Mouse (Mus musculus): ENCODE data around the gene Klhl31. TPM values are rescaled to one million over a fixed set of nuclear protein-coding genes. Genes with fewer than 3 reads are reported as not detected.

Klhl31 gene
- polyA plus RNA-seq, 1 experiment from 2014 or later: 0.36 TPM

- ATAC-seq: peak; percentile 77
- H3K36me3 ChIP-seq (ENCODE audit: insufficient read depth, low read length): no peaks in the 10 kb centered on the region
- WGBS: 57% methylated on average over 7 of the region's 7 CpGs
- no peaks in the 10 kb centered on the region for H3K9me3 ChIP-seq (ENCODE audit: low read length)
- peak; percentile 64 for DNase-seq (ENCODE audit: low spot score)
- TF ChIP-seq CTCF (IDR thresholded peaks at IDR 0.05) (no peak), EP300 (IDR thresholded peaks at IDR 0.05) (no peak)
- H3K9ac ChIP-seq (replicated peaks; ENCODE audit: low read depth): no peak overlapping the region
- H3K4me2 ChIP-seq (replicated peaks; ENCODE audit: low read depth, low read length): no peak overlapping the region
- H3K4me1 ChIP-seq (ENCODE audit: insufficient read depth, low read depth, low read length): no peaks in the 10 kb centered on the region
- no peak overlapping the region for H3K27ac ChIP-seq (ENCODE audit: low read length)
- H3K4me3 ChIP-seq (ENCODE audit: low read depth, low read length): no peak overlapping the region
- H3K27me3 ChIP-seq (replicated peaks; ENCODE audit: insufficient read depth, low read length): no peaks in the 10 kb centered on the region
These were observed 5.5 kb upstream of the Klhl31 start for GRCm38 (mm10) chr9:77630764-77631163.

GRCm38 (mm10) chr9:77632432-77632831 lies 3.9 kb upstream of the Klhl31 start:
- 90% methylated on average over 3 of the region's 3 CpGs for WGBS
- H3K9me3 ChIP-seq (ENCODE audit: low read length): no peaks in the 10 kb centered on the region
- H3K36me3 ChIP-seq (ENCODE audit: insufficient read depth, low read length): no peaks in the 10 kb centered on the region
- H3K4me1 ChIP-seq (ENCODE audit: insufficient read depth, low read depth, low read length): no peaks in the 10 kb centered on the region
- H3K4me2 ChIP-seq (replicated peaks; ENCODE audit: low read depth, low read length): no peak overlapping the region
- no peak overlapping the region for H3K27ac ChIP-seq (ENCODE audit: low read length)
- no peak overlapping the region for H3K4me3 ChIP-seq (ENCODE audit: low read depth, low read length)
- TF ChIP-seq EP300 (IDR thresholded peaks at IDR 0.05) (no peak), CTCF (IDR thresholded peaks at IDR 0.05) (no peak)
- H3K27me3 ChIP-seq (replicated peaks; ENCODE audit: insufficient read depth, low read length): no peaks in the 10 kb centered on the region
- no peak for DNase-seq (ENCODE audit: low spot score)
- no peak overlapping the region for H3K9ac ChIP-seq (replicated peaks; ENCODE audit: low read depth)
- no peak for ATAC-seq

- H3K4me2 ChIP-seq (replicated peaks; ENCODE audit: low read depth, low read length): no peak overlapping the region
- H3K9me3 ChIP-seq (ENCODE audit: low read length): no peaks in the 10 kb centered on the region
- no peak overlapping the region for H3K27ac ChIP-seq (ENCODE audit: low read length)
- TF ChIP-seq CTCF (IDR thresholded peaks at IDR 0.05) (no peak), EP300 (IDR thresholded peaks at IDR 0.05) (no peak)
- no peak overlapping the region for H3K4me3 ChIP-seq (ENCODE audit: low read depth, low read length)
- no peak overlapping the region for H3K9ac ChIP-seq (replicated peaks; ENCODE audit: low read depth)
- H3K4me1 ChIP-seq (ENCODE audit: insufficient read depth, low read depth, low read length): no peaks in the 10 kb centered on the region
- H3K27me3 ChIP-seq (replicated peaks; ENCODE audit: insufficient read depth, low read length): no peaks in the 10 kb centered on the region
- H3K36me3 ChIP-seq (ENCODE audit: insufficient read depth, low read length): no peaks in the 10 kb centered on the region
- 64% methylated on average over 5 of the region's 5 CpGs for WGBS
- ATAC-seq: no peak
- no peak for DNase-seq (ENCODE audit: low spot score)
These were observed 297 bp upstream of the Klhl31 start for GRCm38 (mm10) chr9:77636003-77636402.

- H3K4me2 ChIP-seq (replicated peaks; ENCODE audit: low read depth, low read length): no peak overlapping the region
- DNase-seq (ENCODE audit: low spot score) (no peak), ATAC-seq (no peak)
These were observed 1.1 kb downstream of the Klhl31 start for GRCm38 (mm10) chr9:77637357-77637756.

GRCm38 (mm10) chr9:77645176-77645575 lies 8.9 kb downstream of the Klhl31 start:
- H3K9ac ChIP-seq (replicated peaks; ENCODE audit: low read depth): no peak overlapping the region
- H3K4me3 ChIP-seq (ENCODE audit: low read depth, low read length): no peak overlapping the region
- ATAC-seq: no peak

More at GRCm38 (mm10) chr9:77637357-77637756, 1.1 kb downstream of the Klhl31 start:
- Histone ChIP-seq H3K36me3 (ENCODE audit: insufficient read depth, low read length) (no peaks in the 10 kb centered on the region), H3K27me3 (replicated peaks; ENCODE audit: insufficient read depth, low read length) (no peaks in the 10 kb centered on the region), H3K27ac (ENCODE audit: low read length) (no peak overlapping the region), H3K4me1 (ENCODE audit: insufficient read depth, low read depth, low read length) (no peaks in the 10 kb centered on the region), H3K9me3 (ENCODE audit: low read length) (no peaks in the 10 kb centered on the region), H3K4me3 (ENCODE audit: low read depth, low read length) (no peak overlapping the region), H3K9ac (replicated peaks; ENCODE audit: low read depth) (no peak overlapping the region)
- 60% methylated on average over 10 of the region's 10 CpGs for WGBS
- TF ChIP-seq CTCF (IDR thresholded peaks at IDR 0.05) (no peak), EP300 (IDR thresholded peaks at IDR 0.05) (no peak)

GRCm38 (mm10) chr9:77651847-77652246 lies 15.5 kb downstream of the Klhl31 start:
- no peak for DNase-seq (ENCODE audit: low spot score)
- 47% methylated on average over 7 of the region's 7 CpGs for WGBS
- no peak for ATAC-seq

More at GRCm38 (mm10) chr9:77645176-77645575, 8.9 kb downstream of the Klhl31 start:
- no peak overlapping the region for H3K4me2 ChIP-seq (replicated peaks; ENCODE audit: low read depth, low read length)
- H3K36me3 ChIP-seq (ENCODE audit: insufficient read depth, low read length): no peaks in the 10 kb centered on the region
- no peak for DNase-seq (ENCODE audit: low spot score)
- WGBS: 55% methylated on average over 2 of the region's 2 CpGs
- no peaks in the 10 kb centered on the region for H3K27me3 ChIP-seq (replicated peaks; ENCODE audit: insufficient read depth, low read length)
- no peaks in the 10 kb centered on the region for H3K4me1 ChIP-seq (ENCODE audit: insufficient read depth, low read depth, low read length)
- TF ChIP-seq EP300 (IDR thresholded peaks at IDR 0.05) (no peak), CTCF (IDR thresholded peaks at IDR 0.05) (no peak)
- H3K9me3 ChIP-seq (ENCODE audit: low read length): no peaks in the 10 kb centered on the region
- no peak overlapping the region for H3K27ac ChIP-seq (ENCODE audit: low read length)

GRCm38 (mm10) chr9:77653907-77654306 lies 17.6 kb downstream of the Klhl31 start:
- no peak for ATAC-seq

More at GRCm38 (mm10) chr9:77651847-77652246, 15.5 kb downstream of the Klhl31 start:
- Histone ChIP-seq H3K9ac (replicated peaks; ENCODE audit: low read depth) (no peak overlapping the region), H3K4me2 (replicated peaks; ENCODE audit: low read depth, low read length) (no peak overlapping the region), H3K4me1 (ENCODE audit: insufficient read depth, low read depth, low read length) (no peaks in the 10 kb centered on the region), H3K27me3 (replicated peaks; ENCODE audit: insufficient read depth, low read length) (0 out of 2 replicates have a peak, but pooled peaks cover 7% of the 10 kb centered on the region), H3K27ac (ENCODE audit: low read length) (no peak overlapping the region), H3K36me3 (ENCODE audit: insufficient read depth, low read length) (no peaks in the 10 kb centered on the region), H3K9me3 (ENCODE audit: low read length) (no peaks in the 10 kb centered on the region), H3K4me3 (ENCODE audit: low read depth, low read length) (no peak overlapping the region)
- TF ChIP-seq EP300 (IDR thresholded peaks at IDR 0.05): no peak
- TF ChIP-seq CTCF (IDR thresholded peaks at IDR 0.05): no peak

More at GRCm38 (mm10) chr9:77653907-77654306, 17.6 kb downstream of the Klhl31 start:
- 67% methylated on average over 3 of the region's 3 CpGs for WGBS
- H3K27ac ChIP-seq (ENCODE audit: low read length): no peak overlapping the region
- 0 out of 2 replicates have a peak, but pooled peaks cover 7% of the 10 kb centered on the region for H3K27me3 ChIP-seq (replicated peaks; ENCODE audit: insufficient read depth, low read length)
- H3K4me1 ChIP-seq (ENCODE audit: insufficient read depth, low read depth, low read length): no peaks in the 10 kb centered on the region
- TF ChIP-seq EP300 (IDR thresholded peaks at IDR 0.05) (no peak), CTCF (IDR thresholded peaks at IDR 0.05) (no peak)
- no peaks in the 10 kb centered on the region for H3K36me3 ChIP-seq (ENCODE audit: insufficient read depth, low read length)
- DNase-seq (ENCODE audit: low spot score): no peak
- no peak overlapping the region for H3K4me2 ChIP-seq (replicated peaks; ENCODE audit: low read depth, low read length)
- no peak overlapping the region for H3K4me3 ChIP-seq (ENCODE audit: low read depth, low read length)
- no peaks in the 10 kb centered on the region for H3K9me3 ChIP-seq (ENCODE audit: low read length)
- no peak overlapping the region for H3K9ac ChIP-seq (replicated peaks; ENCODE audit: low read depth)

All from lung, postnatal 0 days (tissue).